Comparison of ENCODE assay signal across 8 mouse cellular contexts in the genomic region with DNA sequence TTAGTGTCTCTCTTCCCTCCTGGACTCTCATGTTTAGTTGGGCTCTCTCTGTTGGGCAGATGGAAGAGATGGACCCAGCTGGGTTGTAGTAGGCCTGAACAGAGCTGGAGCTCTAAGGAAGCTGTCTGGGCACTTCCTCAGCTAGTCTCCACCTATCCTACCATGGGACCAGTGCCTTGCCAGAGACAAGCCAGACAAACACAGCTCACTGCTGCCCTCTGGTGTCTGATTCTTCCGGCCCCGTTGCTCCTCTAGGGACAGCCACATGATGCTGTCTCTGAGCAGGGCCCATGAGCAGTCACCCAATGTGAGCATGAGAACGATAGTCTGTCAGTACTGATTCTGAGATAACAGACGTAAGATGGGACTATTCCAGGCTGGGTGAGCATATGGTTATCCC. TPM values are rescaled to one million over a fixed set of nuclear protein-coding genes. Genes with fewer than 3 reads are reported as not detected.
DNase-seq lines count a peak whose midpoint lies in the region; ATAC-seq and TF ChIP-seq lines count a peak whose summit lies in the region.

No protein-coding gene starts in this region.

- no peaks in the 10 kb centered on the region for H3K79me2 ChIP-seq in myocyte (ENCODE audit: control insufficient read depth, insufficient read depth)

- no peak overlapping the region for H3K4me2 ChIP-seq in limb, embryonic 13.5 days (replicated peaks)
- no peak overlapping the region for H3K4me2 ChIP-seq in myocyte (ENCODE audit: low read depth)
- no peak overlapping the region for H3K4me2 ChIP-seq in stomach, embryonic 15.5 days

- no peak overlapping the region for H3ac ChIP-seq in myocyte (ENCODE audit: control insufficient read depth, insufficient read length)

- DNase-seq in 416B (ENCODE audit: low read depth), result peak; percentile 93
- peak; percentile 94 for DNase-seq in adrenal gland, adult 2 months
- peak; percentile 81 for DNase-seq in embryo, embryonic 11.5 days (ENCODE audit: low read depth, low spot score)
- DNase-seq in kidney, adult 9 months, result peak; percentile 96

- ATAC-seq in granulocyte monocyte progenitor cell, adult 5-6 weeks (replicated peaks; ENCODE audit: poor library complexity, severe bottlenecking), result peak; percentile 77
- peak; percentile 66; the same call in 1 of the 2 replicates for ATAC-seq in limb, embryonic 13.5 days (ENCODE audit: low FRiP score, low read depth)
- ATAC-seq in stomach, embryonic 15.5 days (ENCODE audit: insufficient read depth, low FRiP score, low read depth), result peak; percentile 81

- H3K4me3 ChIP-seq in limb, embryonic 13.5 days, result no peak overlapping the region
- H3K4me3 ChIP-seq in myocyte, result no peak overlapping the region
- no peak overlapping the region for H3K4me3 ChIP-seq in stomach, embryonic 15.5 days (replicated peaks)

- H3K27me3 ChIP-seq in limb, embryonic 13.5 days, result no peaks in the 10 kb centered on the region
- H3K27me3 ChIP-seq in myocyte (ENCODE audit: control insufficient read depth, insufficient read depth, insufficient read length), result no peaks in the 10 kb centered on the region
- H3K27me3 ChIP-seq in stomach, embryonic 15.5 days (replicated peaks), result no peaks in the 10 kb centered on the region

- no peak overlapping the region for H3K9ac ChIP-seq in limb, embryonic 13.5 days
- no peak overlapping the region for H3K9ac ChIP-seq in stomach, embryonic 15.5 days

- H3K4me1 ChIP-seq in limb, embryonic 13.5 days, result no peaks in the 10 kb centered on the region
- H3K4me1 ChIP-seq in stomach, embryonic 15.5 days, result 0 out of 2 replicates have a peak, but pooled peaks cover 2% of the 10 kb centered on the region

- TF ChIP-seq POLR2A in myocyte (IDR thresholded peaks at IDR 0.05; ENCODE audit: insufficient read length, low read depth), result no peak

- H3K27ac ChIP-seq in limb, embryonic 13.5 days, result no peak overlapping the region
- 0 out of 2 replicates have a peak overlapping the region, but pooled peaks have one; percentile 1 for H3K27ac ChIP-seq in stomach, embryonic 15.5 days

- no peaks in the 10 kb centered on the region for H3K9me3 ChIP-seq in limb, embryonic 13.5 days
- no peaks in the 10 kb centered on the region for H3K9me3 ChIP-seq in stomach, embryonic 15.5 days

- no peaks in the 10 kb centered on the region for H3K36me3 ChIP-seq in limb, embryonic 13.5 days
- no peaks in the 10 kb centered on the region for H3K36me3 ChIP-seq in myocyte (ENCODE audit: control insufficient read depth, insufficient read depth)
- no peaks in the 10 kb centered on the region for H3K36me3 ChIP-seq in stomach, embryonic 15.5 days

- 21% methylated on average over 4 of the region's 4 CpGs for WGBS in limb, embryonic 13.5 days
- WGBS in stomach, embryonic 15.5 days, result 13% methylated on average over 4 of the region's 4 CpGs

TF ChIP-seq in myocyte, 11 proteins besides CTCF, POLR2A, EP300 and RAD21:
- TF ChIP-seq USF1 (IDR thresholded peaks at IDR 0.05; ENCODE audit: low read depth) (peak; percentile 36), MYOD1 (IDR thresholded peaks at IDR 0.05; ENCODE audit: control insufficient read depth in 1 of 3, insufficient read length in 2 of 3, low read depth in 2 of 3) (no peak)
TF ChIP-seq in myocyte: peak in this region for 1.

RNA-seq across cellular contexts. Expression of a gene that starts 34.8 kb away (rescaled TPM):
- total RNA-seq in adrenal gland, adult 2 months (2021), result not detected
- polyA plus RNA-seq in adrenal gland, adult 2 months (2012; rRNA removed), result 0.02 and 0.17 TPM in 2 replicates
- total RNA-seq in granulocyte monocyte progenitor cell, adult 5-6 weeks (2014; fragmentation: Nextera tagmentation), result not detected in 2 replicates
- total RNA-seq in granulocyte monocyte progenitor cell, adult 5-6 weeks (2017), result not detected in 2 replicates
- 0.36 and 1.0 TPM in 2 replicates for polyA plus RNA-seq in limb, embryonic 13.5 days (2015; fragmentation: Nextera tagmentation; extraction: Ambion mirVana)
- 0.05 TPM for polyA plus RNA-seq in myocyte (2012; fragmentation: generic; extraction: Trizol)
- polyA plus RNA-seq in stomach, embryonic 15.5 days (2015; fragmentation: Nextera tagmentation; extraction: Ambion mirVana), result 0.93 and 0.98 TPM in 2 replicates
